Mouse (Mus musculus) adrenal gland, postnatal 0 days (tissue): Measurements from ENCODE around the gene Zfp142. TPM values are rescaled to one million over a fixed set of nuclear protein-coding genes. Genes with fewer than 3 reads are reported as not detected.

ENCODE experiments used
- microRNA-seq: library from miRNA; unstranded; fragments of <30 nt; microRNA quantifications from one replicate; pipeline ENCODE4, GENCODE M21; 2016; ENCODE audit warnings: borderline replicate concordance; ENCODE audit not compliant: insufficient number of aligned reads
- polyA plus RNA-seq: library from polyadenylated mRNA; unstranded; fragments of >200 nt; fragmentation: Nextera tagmentation; extraction: Ambion mirVana; gene quantifications from 2 replicates; pipeline ENCODE4 v1.2.1, GENCODE M21; 2015

Gene Zfp142
- 2.9 TPM in 2 replicates for polyA plus RNA-seq

GRCm38 (mm10) chr1:74587773-74588445 is at the start of gene Zfp142, which contains the start of gene Bcs1l:
TSS of gene Zfp142 (minus strand) at chr1:74588246.
TSS of gene Bcs1l (plus strand) at chr1:74588289.

GRCm38 (mm10) chr1:74601267-74601962 is 13.4 kb upstream of the Zfp142 start, which contains the start of the genes Rnf25 and Stk36:
TSS of gene Rnf25 (minus strand) at chr1:74601397.
TSS of gene Stk36 (plus strand) at chr1:74601445.

GRCm38 (mm10) chr1:74544184-74544583 is 43.9 kb downstream of the Zfp142 start, which contains the start of gene Usp37:
TSS of gene Usp37 (minus strand) at chr1:74544284.

GRCm38 (mm10) chr1:74542451-74542961 is 45.5 kb downstream of the Zfp142 start, which contains the start of gene Plcd4:
TSS of gene Plcd4 (plus strand) at chr1:74542888.

Small RNA genes within 50 kb of the gene (microRNA-seq; reads per million reads assigned to microRNA genes)
- not detected for gene Gm25035

Other genes with a start within 250 kb of the Zfp142 start
- gene Catip, start 226.1 kb downstream of the Zfp142 start, polyA plus RNA-seq = 0.16 and 0.52 TPM in 2 replicates
- 9.2 and 14.0 TPM in 2 replicates for gene Slc11a1, start 213.1 kb downstream of the Zfp142 start, polyA plus RNA-seq
- gene Ctdsp1, start 196.7 kb downstream of the Zfp142 start, polyA plus RNA-seq = 46.5 and 55.3 TPM in 2 replicates
- gene Vil1, start 178.9 kb downstream of the Zfp142 start, polyA plus RNA-seq = 0.35 and 0.50 TPM in 2 replicates
- 21.9 and 26.8 TPM in 2 replicates for gene Cnot9, start 82.2 kb downstream of the Zfp142 start, polyA plus RNA-seq
- gene Plcd4, start 45.4 kb downstream of the Zfp142 start, polyA plus RNA-seq = 0.54 and 0.57 TPM in 2 replicates
- gene Usp37, start 44.0 kb downstream of the Zfp142 start, polyA plus RNA-seq = 8.0 and 10.9 TPM in 2 replicates
- gene Bcs1l, start within 50 bp of the Zfp142 start, polyA plus RNA-seq = 8.4 and 16.0 TPM in 2 replicates
- gene Rnf25, start 13.2 kb upstream of the Zfp142 start, polyA plus RNA-seq = 25.3 and 33.0 TPM in 2 replicates
- 4.7 and 4.8 TPM in 2 replicates for gene Stk36, start 13.2 kb upstream of the Zfp142 start, polyA plus RNA-seq
- 1.6 and 2.7 TPM in 2 replicates for gene Ttll4, start 73.5 kb upstream of the Zfp142 start, polyA plus RNA-seq
- 8.7 and 14.4 TPM in 2 replicates for gene Cyp27a1, start 125.3 kb upstream of the Zfp142 start, polyA plus RNA-seq
- 0.22 and 0.26 TPM in 2 replicates for gene Prkag3, start 161.0 kb upstream of the Zfp142 start, polyA plus RNA-seq
- 5.7 and 9.5 TPM in 2 replicates for gene Wnt6, start 183.6 kb upstream of the Zfp142 start, polyA plus RNA-seq
- 0.44 and 0.61 TPM in 2 replicates for gene Wnt10a, start 203.3 kb upstream of the Zfp142 start, polyA plus RNA-seq